Mouse (Mus musculus) midbrain, postnatal 0 days (tissue): Measurements from ENCODE around the gene Gmfb. TPM values are rescaled to one million over a fixed set of nuclear protein-coding genes. Genes with fewer than 3 reads are reported as not detected.

Experiments
- ATAC-seq: fragments of 200-750 bp; cut with Nextera tagmentation; 2 replicates; pipeline ENCODE4 v1.8.0; 2017; ENCODE audit warnings: moderate number of reproducible peaks, mild to moderate bottlenecking, moderate TSS enrichment, moderate library complexity; ENCODE audit not compliant: low FRiP score
- DNase-seq: peaks from one replicate; pipeline ENCODE4 v3.0.0-alpha.2; 2015; ENCODE audit warnings: low spot score
- H3K27ac ChIP-seq: fragments of 300-500 bp; sonication (generic); 2 replicates; pipeline ENCODE4 v1.5.1; 2014; ENCODE audit warnings: low read depth, mild to moderate bottlenecking, low read length, mixed read lengths
- H3K27me3 ChIP-seq: fragments of 300-500 bp; sonication (generic); 2 replicates; pipeline ENCODE4 v1.6.1; 2014; ENCODE audit warnings: low read length, control low read depth, mixed read lengths; ENCODE audit not compliant: insufficient read depth
- H3K36me3 ChIP-seq: fragments of 300-500 bp; sonication (generic); 2 replicates; pipeline ENCODE4 v1.6.1; 2014; ENCODE audit warnings: low read length, control low read depth, mixed read lengths; ENCODE audit not compliant: insufficient read depth
- H3K4me1 ChIP-seq: fragments of 300-500 bp; sonication (generic); 2 replicates; pipeline ENCODE4 v1.6.1; 2014; ENCODE audit warnings: mild to moderate bottlenecking, control low read depth, antibody characterized with exemption, low read length, mixed read lengths; ENCODE audit not compliant: insufficient read depth
- H3K4me2 ChIP-seq: fragments of 300-500 bp; sonication (generic); 2 replicates; pipeline ENCODE4 v1.6.1; 2014; ENCODE audit warnings: low read depth, mild to moderate bottlenecking, low read length, mixed read lengths; ENCODE audit not compliant: poor library complexity, severe bottlenecking
- H3K4me3 ChIP-seq: fragments of 300-500 bp; sonication (generic); 2 replicates; pipeline ENCODE4 v1.5.1; 2014; ENCODE audit warnings: low read depth, mild to moderate bottlenecking, low read length, moderate library complexity
- H3K9ac ChIP-seq: fragments of 300-500 bp; sonication (generic); replicated peaks from 2 replicates; pipeline ENCODE4 v1.6.1; 2014; ENCODE audit warnings: mild to moderate bottlenecking, low read length, moderate library complexity, mixed read lengths; ENCODE audit not compliant: poor library complexity, severe bottlenecking
- H3K9me3 ChIP-seq: fragments of 300-500 bp; sonication (generic); 2 replicates; pipeline ENCODE4 v1.6.1; 2016; ENCODE audit warnings: low read length, control low read depth
- CTCF ChIP-seq: IDR thresholded peaks from 2 replicates; pipeline ENCODE4 v1.5.1; 2016; ENCODE audit warnings: antibody characterized with exemption, mild to moderate bottlenecking
- WGBS: fragments of 180-500 bp; shearing (Covaris S2); extraction: QIAGEN DNeasy Blood & Tissue Kit; methylation state at CpG from one replicate; pipeline ENCODE4 v1.1.7; 2014; 5-methylcytosine and 5-hydroxymethylcytosine counted together
- polyA plus RNA-seq: library from polyadenylated mRNA; unstranded; fragments of >200 nt; fragmentation: Nextera tagmentation; extraction: Ambion mirVana; gene quantifications from 2 replicates; pipeline ENCODE4 v1.2.1, GENCODE M21; 2015
- total RNA-seq: library from RNA; depleted of rRNA; stranded (reverse); fragments of >200 nt; gene quantifications from 2 replicates; pipeline ENCODE4 v1.2.3, GENCODE M21; 2014

Gene Gmfb
- total and polyA plus RNA-seq, 2 experiments from 2014 or later, result 128 to 151 TPM

DNA sequence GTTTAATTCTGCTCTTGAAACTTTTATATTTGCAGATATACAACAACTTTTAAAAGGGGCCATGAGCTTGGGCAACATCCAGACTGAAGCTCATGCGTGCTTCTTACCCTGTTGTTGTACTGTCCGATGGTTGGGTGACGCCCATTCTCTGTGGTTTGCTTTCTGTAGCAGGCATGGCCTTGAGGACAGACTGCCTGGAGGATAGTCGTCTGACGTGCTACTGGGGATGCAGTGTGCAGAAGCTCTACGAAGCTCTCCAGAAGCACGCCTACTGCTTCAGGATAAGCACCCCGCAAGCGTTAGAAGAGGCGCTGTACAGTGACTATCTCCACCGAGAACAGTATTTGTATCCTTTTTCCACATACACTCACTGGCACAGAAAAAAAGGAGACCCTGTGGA lies 23.7 kb upstream of the Gmfb start:
- WGBS, result 97% methylated on average over 11 of the region's 11 CpGs
- DNase-seq, result no peak

DNA sequence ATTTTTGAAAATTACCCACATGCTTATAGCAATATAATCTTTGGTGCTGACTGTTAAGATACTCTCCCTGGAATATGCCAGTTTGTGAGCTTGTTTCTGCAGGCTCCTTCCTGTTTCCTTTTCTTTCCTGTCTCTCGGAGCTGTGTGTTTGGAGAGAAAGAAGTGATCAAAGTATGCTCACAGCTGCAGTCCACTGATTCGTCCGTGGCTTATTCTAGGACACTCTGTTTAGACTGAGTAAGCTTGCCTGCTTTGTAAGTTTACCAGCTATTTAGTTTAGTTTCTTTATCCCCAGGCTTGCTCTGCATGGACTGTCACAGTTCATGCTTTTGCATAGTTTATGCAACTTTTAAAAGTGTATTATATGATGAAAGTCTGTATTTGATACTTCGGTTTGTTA lies 17.3 kb upstream of the Gmfb start:
- 69% methylated on average over 4 of the region's 4 CpGs for WGBS
- H3K27ac ChIP-seq, result no peak overlapping the region

More for the DNA sequence above, 23.7 kb upstream of the Gmfb start:
- H3K9me3 ChIP-seq, result no peaks in the 10 kb centered on the region
- H3K4me2 ChIP-seq, result no peak overlapping the region
- H3K4me3 ChIP-seq, result no peak overlapping the region
- TF ChIP-seq CTCF, result no peak
- no peak overlapping the region for H3K9ac ChIP-seq
- no peak overlapping the region for H3K27ac ChIP-seq
- H3K36me3 ChIP-seq, result peaks cover 5% of the 10 kb centered on the region; the same call in 1 of the 2 replicates
- no peaks in the 10 kb centered on the region for H3K4me1 ChIP-seq
- H3K27me3 ChIP-seq, result no peaks in the 10 kb centered on the region
- ATAC-seq, result no peak

DNA sequence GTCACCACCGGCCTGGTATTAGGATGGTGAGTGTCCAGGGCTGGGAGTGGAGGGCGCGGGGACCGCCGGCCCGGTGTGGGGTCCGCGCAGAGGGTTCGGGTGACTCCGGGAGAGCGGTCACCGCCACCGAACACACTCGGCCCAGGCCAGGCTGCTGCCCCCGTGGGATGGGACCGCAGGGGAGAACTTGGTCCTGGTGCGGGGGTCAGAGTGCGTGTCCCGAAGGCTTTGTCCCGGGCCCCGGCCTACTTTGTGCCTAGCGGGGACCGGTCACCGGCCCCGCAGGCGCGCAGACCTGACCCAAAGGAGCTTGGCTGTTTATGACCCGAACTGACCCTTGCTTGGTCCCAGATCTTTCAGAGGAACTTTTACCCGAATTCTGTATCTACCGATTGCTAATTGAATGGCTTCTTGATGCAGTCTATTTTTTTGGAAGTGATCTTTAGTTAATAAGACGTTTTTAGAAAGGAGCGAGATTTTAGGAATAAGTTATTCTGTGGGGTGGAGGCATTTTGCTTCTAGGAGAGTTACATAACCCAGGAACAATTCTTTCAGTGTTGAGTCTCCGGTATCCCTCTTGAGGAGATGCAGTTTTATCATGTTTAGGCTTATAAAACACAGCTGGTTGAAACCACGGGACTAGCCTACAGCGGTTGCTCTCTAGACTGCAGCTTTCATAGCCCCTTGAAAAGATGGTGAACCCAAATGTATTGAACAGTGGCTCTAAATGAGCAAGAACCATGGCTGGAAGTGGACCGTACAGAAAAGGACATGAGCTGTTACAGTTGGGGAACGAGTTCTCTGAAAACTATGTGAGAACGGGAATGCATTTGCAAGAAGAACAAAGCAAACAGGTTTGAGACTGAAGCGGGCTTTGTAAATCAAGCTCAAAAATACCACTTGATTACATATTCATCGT lies 10.6 kb upstream of the Gmfb start:
- 7% methylated on average over 40 of the region's 40 CpGs for WGBS
- Histone ChIP-seq H3K27ac (no peak overlapping the region), H3K4me1 (no peaks in the 10 kb centered on the region), H3K27me3 (no peaks in the 10 kb centered on the region), H3K4me2 (peak overlapping the region; percentile 93), H3K9me3 (no peaks in the 10 kb centered on the region), H3K4me3 (peak overlapping the region; percentile 69), H3K36me3 (no peaks in the 10 kb centered on the region), H3K9ac (peak overlapping the region; percentile 68)
- DNase-seq, result peak; percentile 17
- ATAC-seq, result no peak; the same call in 1 of the 2 replicates
- TF ChIP-seq CTCF, result no peak

More for the DNA sequence above, 17.3 kb upstream of the Gmfb start:
- DNase-seq (no peak), ATAC-seq (no peak)
- TF ChIP-seq CTCF, result no peak
- no peak overlapping the region for H3K4me2 ChIP-seq
- H3K4me1 ChIP-seq, result no peaks in the 10 kb centered on the region
- H3K4me3 ChIP-seq, result no peak overlapping the region
- H3K27me3 ChIP-seq, result no peaks in the 10 kb centered on the region
- no peaks in the 10 kb centered on the region for H3K9me3 ChIP-seq
- H3K9ac ChIP-seq, result no peak overlapping the region
- H3K36me3 ChIP-seq, result peaks cover 8% of the 10 kb centered on the region

DNA sequence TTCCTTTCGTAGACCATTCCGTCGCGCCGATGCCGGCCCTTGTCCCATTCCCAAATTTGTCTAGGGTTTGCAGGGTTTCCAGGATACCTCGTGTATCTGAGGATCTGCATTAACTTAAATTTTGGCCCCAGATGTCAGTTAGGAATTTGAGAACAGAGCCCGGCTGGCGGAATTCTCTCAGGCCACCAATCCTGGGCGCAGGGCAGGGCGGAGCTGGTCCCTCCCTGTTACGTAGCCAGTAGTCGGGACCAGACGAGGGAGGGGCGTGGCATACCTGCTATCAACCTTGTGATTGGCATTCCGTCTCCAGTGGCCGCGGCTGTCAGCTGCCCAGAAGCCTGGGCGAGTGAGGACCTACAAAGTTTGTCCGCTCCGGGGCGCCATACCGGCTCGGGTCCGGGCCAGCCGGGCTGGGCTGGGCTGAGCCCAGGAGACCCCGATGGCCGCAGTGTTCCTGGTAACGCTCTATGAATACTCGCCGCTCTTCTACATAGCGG lies 9.8 kb upstream of the Gmfb start, which contains the start of gene Cgrrf1:
Gene Cgrrf1, plus strand, starts transcription at position 289 of the 497 bp plus-strand sequence.
- WGBS, result under 1% methylated on average over 32 of the region's 32 CpGs
- Histone ChIP-seq H3K4me3 (peak within 1 kb of the TSS; percentile 69), H3K36me3 (no peaks in the 10 kb centered on the region), H3K4me2 (peak within 1 kb of the TSS; percentile 93), H3K27me3 (no peaks in the 10 kb centered on the region), H3K27ac (no peak within 1 kb of the TSS), H3K9me3 (no peaks in the 10 kb centered on the region), H3K9ac (peak within 1 kb of the TSS; percentile 68), H3K4me1 (no peaks in the 10 kb centered on the region)
- DNase-seq (peak; percentile 94), ATAC-seq (peak; percentile 95)
- peak; percentile 57 for TF ChIP-seq CTCF

DNA sequence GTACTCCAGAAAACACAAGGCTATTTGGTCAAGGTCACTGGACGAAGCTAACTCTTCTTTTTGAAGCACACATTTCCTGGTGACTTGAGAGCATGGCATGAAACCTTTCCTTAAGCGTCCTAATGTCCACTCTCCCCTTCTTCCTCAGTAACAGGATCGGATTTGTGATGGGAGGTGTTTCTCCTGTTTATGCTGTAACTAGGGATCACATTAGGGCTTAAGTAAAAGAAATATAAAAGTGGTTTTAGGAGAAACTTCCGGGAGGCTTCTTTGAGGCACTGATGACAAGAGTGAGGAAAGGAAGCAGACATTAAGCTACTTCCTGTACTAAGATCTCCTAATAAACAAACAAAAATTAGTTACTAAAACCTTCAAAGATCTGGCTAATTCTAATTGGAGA lies 9.3 kb upstream of the Gmfb start:
- H3K4me3 ChIP-seq, result peak overlapping the region; percentile 69
- no peaks in the 10 kb centered on the region for H3K4me1 ChIP-seq
- H3K27me3 ChIP-seq, result no peaks in the 10 kb centered on the region
- no peak overlapping the region for H3K27ac ChIP-seq
- no peak for TF ChIP-seq CTCF
- DNase-seq (no peak), ATAC-seq (no peak)
- WGBS, result 4% methylated on average over 4 of the region's 4 CpGs
- H3K36me3 ChIP-seq, result no peaks in the 10 kb centered on the region
- H3K9me3 ChIP-seq, result no peaks in the 10 kb centered on the region
- peak overlapping the region; percentile 93 for H3K4me2 ChIP-seq
- H3K9ac ChIP-seq, result peak overlapping the region; percentile 68

DNA sequence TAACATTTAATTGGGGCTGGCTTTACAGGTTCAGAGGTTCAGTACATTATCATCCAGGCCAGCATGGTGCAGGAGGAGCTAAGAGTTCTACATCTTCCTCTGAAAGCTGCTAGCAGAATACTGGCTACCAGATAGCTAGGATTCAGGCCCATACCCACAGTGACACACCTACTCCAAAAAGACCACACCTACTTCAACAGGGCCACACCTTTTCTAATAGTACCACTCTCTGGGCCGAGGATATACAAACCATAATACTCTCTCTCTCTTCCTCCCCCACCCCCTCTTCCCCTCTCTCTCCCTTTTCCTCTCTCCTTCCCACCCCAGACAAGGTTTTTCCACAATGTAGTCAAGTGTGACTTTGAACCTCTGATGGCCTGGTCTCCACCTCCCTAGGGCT lies 5.4 kb upstream of the Gmfb start:
- Histone ChIP-seq H3K4me3 (no peak overlapping the region), H3K36me3 (no peaks in the 10 kb centered on the region), H3K9me3 (no peaks in the 10 kb centered on the region), H3K27ac (no peak overlapping the region), H3K4me1 (no peaks in the 10 kb centered on the region), H3K27me3 (no peaks in the 10 kb centered on the region), H3K9ac (no peak overlapping the region), H3K4me2 (no peak overlapping the region)
- no peak for TF ChIP-seq CTCF
- ATAC-seq (no peak), DNase-seq (no peak)
- 86% methylated on average over 1 of the region's 1 CpGs for WGBS
